Mouse (Mus musculus) leukemia stem cell, adult 10-12 weeks (primary cell): Measurements from ENCODE around the gene Lrrc75a. TPM values are rescaled to one million over a fixed set of nuclear protein-coding genes. Genes with fewer than 3 reads are reported as not detected.

Experiments
- polyA plus RNA-seq: library from polyadenylated mRNA; stranded (reverse); fragments of >175 nt; gene quantifications from 2 replicates; pipeline ENCODE4 v1.2.3, GENCODE M21; 2012; ENCODE audit warnings: low replicate concordance

Lrrc75a gene
- 2.3 and 3.3 TPM in 2 replicates for polyA plus RNA-seq

DNA sequence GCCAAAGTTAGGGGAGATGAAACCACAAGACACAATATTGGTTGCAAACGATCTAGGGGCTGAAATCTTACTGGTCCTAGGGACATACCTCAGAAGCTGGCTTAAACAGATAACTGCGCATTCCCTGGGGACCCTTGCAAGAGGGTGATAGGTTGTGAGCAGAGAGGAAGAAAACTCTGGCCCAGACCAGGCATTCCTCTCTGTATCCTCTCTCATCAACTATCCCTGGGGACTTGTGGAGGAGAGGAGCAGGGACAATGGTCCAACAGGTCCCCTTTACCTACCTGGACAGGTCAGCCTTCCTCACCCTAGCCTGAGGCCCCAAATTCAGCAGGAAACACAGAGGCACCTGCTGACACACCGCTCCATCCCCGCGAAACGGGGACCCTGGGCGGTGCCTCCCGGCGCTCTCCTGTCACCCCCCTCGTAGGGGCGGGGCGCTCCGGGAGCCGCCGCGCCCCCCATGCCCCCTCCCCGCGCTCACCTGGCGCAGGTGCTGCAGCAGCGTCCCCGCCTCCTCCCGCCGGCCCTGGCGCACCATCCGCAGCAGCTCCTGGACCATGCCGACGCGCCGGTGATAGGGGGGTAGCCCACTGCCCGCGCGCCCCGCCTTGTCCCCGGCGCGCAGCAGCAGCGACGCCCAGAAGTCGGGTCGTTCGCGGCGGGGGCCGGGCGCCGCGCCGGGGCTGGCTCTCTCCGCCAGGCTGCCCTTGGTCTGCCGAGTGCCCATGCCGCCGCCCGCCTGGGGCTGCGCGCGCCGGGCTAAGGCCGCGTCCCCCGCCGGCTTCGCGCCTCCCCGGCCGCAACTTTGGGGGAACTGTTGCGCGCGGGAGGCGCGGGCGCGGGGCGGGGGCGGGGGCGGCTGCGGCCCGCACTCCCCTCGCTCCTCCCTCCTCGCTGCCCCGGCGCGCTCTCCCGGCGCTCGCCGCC, at the start of gene Lrrc75a:
TSS of gene Lrrc75a (minus strand) at position 863 of the 930 bp plus-strand sequence.

DNA sequence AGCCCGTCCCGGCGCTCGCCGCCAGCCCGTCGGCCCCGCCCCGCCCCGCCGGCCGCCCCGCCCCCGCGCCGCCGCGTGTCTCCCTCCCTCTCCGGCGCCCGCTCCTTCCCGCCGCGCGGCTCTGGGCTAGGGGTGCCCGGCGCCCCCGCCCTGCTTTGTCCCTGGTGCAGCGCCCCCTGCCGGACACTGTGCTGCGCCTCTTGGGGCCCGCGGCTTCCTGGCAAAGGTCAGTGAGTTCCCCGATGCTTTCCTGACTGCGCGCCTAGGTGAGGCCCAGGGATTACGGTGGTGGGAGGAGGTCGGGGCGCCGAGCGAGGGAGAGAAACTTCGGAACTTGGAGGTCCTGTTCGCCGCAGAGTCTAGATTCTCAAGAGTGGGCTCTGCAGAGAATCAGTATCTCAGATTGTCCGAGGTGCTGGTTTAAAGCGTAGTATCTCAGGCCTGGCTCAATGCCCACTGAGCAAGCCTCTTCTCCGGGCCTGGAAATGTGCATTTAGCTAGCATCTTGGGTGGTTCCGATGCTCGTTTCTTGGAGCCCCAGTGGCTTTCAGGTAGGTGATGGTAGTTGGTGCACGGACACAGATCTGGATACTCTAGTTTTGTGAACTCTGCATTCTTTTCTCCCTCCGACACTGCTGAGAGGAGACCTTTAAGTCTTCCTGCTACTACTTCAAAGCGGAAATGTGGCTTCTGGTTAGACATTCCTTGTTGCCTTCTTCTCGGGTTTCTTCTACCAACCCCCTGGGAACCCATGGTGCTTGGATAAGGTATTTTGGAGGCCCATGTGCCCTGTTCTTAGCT, 468 bp upstream of the Lrrc75a start, which contains the start of gene Mmgt2:
TSS of gene Mmgt2 (plus strand) at position 74 of the 801 bp plus-strand sequence.

DNA sequence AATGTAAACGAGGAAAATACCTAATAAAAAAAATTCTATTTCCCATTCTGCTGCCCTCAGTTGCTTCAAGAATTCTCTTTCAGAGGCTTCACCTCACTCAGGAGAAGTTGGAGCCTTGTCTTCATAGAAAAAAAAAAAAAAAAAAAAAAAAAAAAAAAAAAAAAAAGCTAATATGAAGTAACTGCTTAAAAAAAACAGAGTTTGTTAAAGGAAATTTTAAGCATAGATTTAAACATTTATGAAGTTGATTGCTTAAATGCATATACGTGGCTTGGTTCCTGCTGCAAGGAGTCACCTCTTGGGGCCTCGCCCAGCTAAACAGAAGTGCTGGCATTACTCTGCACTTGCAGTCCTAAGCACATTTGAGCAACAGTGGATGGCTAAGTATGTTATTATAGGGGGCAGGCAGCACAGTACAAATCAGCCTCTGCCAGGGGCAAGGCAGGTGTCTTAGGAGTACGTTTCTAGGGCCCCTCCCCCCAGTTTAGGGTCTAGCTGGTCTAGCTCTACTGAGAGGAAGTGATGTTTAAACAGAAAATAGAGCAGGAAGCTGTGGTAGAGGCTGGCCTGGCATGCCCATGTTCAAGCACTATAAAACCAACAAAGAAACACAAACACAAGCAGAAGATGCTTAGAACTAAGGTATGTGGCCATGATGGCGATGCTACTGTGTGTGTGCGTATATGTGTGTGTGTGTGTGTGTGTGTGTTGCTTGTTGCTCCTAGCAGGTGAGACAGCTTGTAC, 74.2 kb downstream of the Lrrc75a start, which contains the start of gene Trpv2:
TSS of gene Trpv2 (plus strand) at position 528 of the 744 bp plus-strand sequence.

Other genes starting within 250 kb of the Lrrc75a start
- 3.6 and 3.7 TPM in 2 replicates for gene Pigl, start 190.1 kb downstream of the Lrrc75a start, polyA plus RNA-seq
- 87.9 and 123 TPM in 2 replicates for gene Ncor1, start 190.0 kb downstream of the Lrrc75a start, polyA plus RNA-seq
- 58.3 and 104 TPM in 2 replicates for gene Cenpv, start 109.3 kb downstream of the Lrrc75a start, polyA plus RNA-seq
- gene Ubb, start 97.4 kb downstream of the Lrrc75a start, polyA plus RNA-seq, result 219 and 717 TPM in 2 replicates
- 6.1 and 22.7 TPM in 2 replicates for gene Trpv2, start 74.0 kb downstream of the Lrrc75a start, polyA plus RNA-seq
- gene Mmgt2, start 141 bp upstream of the Lrrc75a start, polyA plus RNA-seq, result 15.9 and 16.1 TPM in 2 replicates
- 0.39 and 0.41 TPM in 2 replicates for gene Zfp287, start 83.4 kb upstream of the Lrrc75a start, polyA plus RNA-seq
- not detected in 2 replicates for gene Gm10428, start 104.6 kb upstream of the Lrrc75a start, polyA plus RNA-seq
- gene Zfp286, start 140.9 kb upstream of the Lrrc75a start, polyA plus RNA-seq, result not detected in 2 replicates
- gene Trim16, start 171.7 kb upstream of the Lrrc75a start, polyA plus RNA-seq, result 0.92 and 1.1 TPM in 2 replicates
- gene Fbxw10, start 198.5 kb upstream of the Lrrc75a start, polyA plus RNA-seq, result not detected in 2 replicates
- 1.5 and 1.8 TPM in 2 replicates for gene Tvp23b, start 230.9 kb upstream of the Lrrc75a start, polyA plus RNA-seq